In genomic region chr4:90860854-90861253, GRCm38 (mm10) we compare ENCODE assay signal across 8 mouse cellular contexts.
A peak's percentile ranks its signal among the peaks of the same experiment; 100 is the strongest.
DNase-seq lines count a peak whose midpoint lies in the region; ATAC-seq and TF ChIP-seq lines count a peak whose summit lies in the region.
"Had no signal": no experiment of that assay in that cellular context is flagged by ENCODE, and none has a peak within 500 bp of the region (broad histone marks: within the 10 kb centered on the region; RNA-seq: fewer than 3 reads in every experiment).

No protein-coding gene starts in this region.

- in situ Hi-C loops in Patski (cut with MboI; ENCODE audit: low pct_unique_long_range_greater_than_20kb), result no loop called here

- no peaks in the 10 kb centered on the region for H3K27me3 ChIP-seq in Patski
- H3K27me3 ChIP-seq: embryonic facial prominence, embryonic 12.5 days had no signal

- POLR2A ChIA-PET in Patski (lab: Charles Lee), result no interaction called here

- peak; percentile 19 for TF ChIP-seq CTCF in Patski (IDR thresholded peaks at IDR 0.05)

- peak; percentile 13 to 20 for DNase-seq in left cerebral cortex, postnatal 14 days (ENCODE audit: low spot score in 2 of 2)
- no peak for DNase-seq in left cerebral cortex, adult 8-10 months (ENCODE audit: low spot score in 2 of 2)
- no peak for DNase-seq in Patski (ENCODE audit: low read depth, low spot score)
- DNase-seq in embryo, embryonic 10 days (ENCODE audit: low spot score), result peak; percentile 61
- peak; percentile 6 to 8 for DNase-seq in layer of hippocampus, postnatal 14 days (ENCODE audit: low spot score in 2 of 2)
- peak; percentile 32 for DNase-seq in testis, postnatal 14 days (ENCODE audit: low spot score)

- intact Hi-C loops in left cerebral cortex, postnatal 14 days (cut with DNase I), result no loop called here

- CTCF ChIA-PET in Patski (lab: Charles Lee), result no interaction called here

- no peak for ATAC-seq in Patski
- ATAC-seq in granulocyte monocyte progenitor cell, adult 5-6 weeks (replicated peaks; ENCODE audit: poor library complexity, severe bottlenecking), result no peak

Comparison
In these comparisons a context has a peak if more than half of its experiments do, and no peak if none do; other contexts are left out.
1. DNase-seq: peak in left cerebral cortex, postnatal 14 days (2 of 2), embryo, embryonic 10 days (single experiment), layer of hippocampus, postnatal 14 days (2 of 2) and testis, postnatal 14 days (single experiment); none in left cerebral cortex, adult 8-10 months (0 of 2) and Patski (single experiment).